Mouse (Mus musculus): Measurements from ENCODE around the gene Mgll. TPM values are rescaled to one million over a fixed set of nuclear protein-coding genes. Genes with fewer than 3 reads are reported as not detected.
A peak's percentile ranks its signal among the peaks of the same experiment; 100 is the strongest.

Mgll gene
- polyA plus RNA-seq, 1 experiment = not detected

- Histone ChIP-seq H3K4me3 (ENCODE audit: insufficient read depth, low read depth, low read length) (no peak overlapping the region), H3K4me1 (ENCODE audit: control insufficient read depth, insufficient read depth, low read length) (peaks cover 43% of the 10 kb centered on the region), H3K27ac (ENCODE audit: insufficient read depth, low read depth, low read length) (0 out of 2 replicates have a peak overlapping the region, but pooled peaks have one; percentile 6)
- 58% methylated on average over 16 of the region's 16 CpGs for WGBS
- TF ChIP-seq POLR2A (IDR thresholded peaks at IDR 0.05; ENCODE audit: insufficient read depth, low read depth, low read length) = no peak
- TF ChIP-seq CTCF (IDR thresholded peaks at IDR 0.05; ENCODE audit: insufficient read depth, low read depth, low read length) = no peak
These were observed 12.7 kb downstream of the Mgll start for GRCm38 (mm10) chr6:88736741-88737508.

GRCm38 (mm10) chr6:88737509-88737888 lies 13.3 kb downstream of the Mgll start:
- WGBS = 76% methylated on average over 6 of the region's 6 CpGs
- H3K27ac ChIP-seq (ENCODE audit: insufficient read depth, low read depth, low read length) = no peak overlapping the region
- TF ChIP-seq POLR2A (IDR thresholded peaks at IDR 0.05; ENCODE audit: insufficient read depth, low read depth, low read length) (no peak), CTCF (IDR thresholded peaks at IDR 0.05; ENCODE audit: insufficient read depth, low read depth, low read length) (no peak)

GRCm38 (mm10) chr6:88741041-88741440 lies 16.8 kb downstream of the Mgll start:
- Histone ChIP-seq H3K27ac (ENCODE audit: insufficient read depth, low read depth, low read length) (peak overlapping the region; percentile 36), H3K4me1 (ENCODE audit: control insufficient read depth, insufficient read depth, low read length) (peaks cover 50% of the 10 kb centered on the region), H3K4me3 (ENCODE audit: insufficient read depth, low read depth, low read length) (no peak overlapping the region)
- TF ChIP-seq CTCF (IDR thresholded peaks at IDR 0.05; ENCODE audit: insufficient read depth, low read depth, low read length) (no peak), POLR2A (IDR thresholded peaks at IDR 0.05; ENCODE audit: insufficient read depth, low read depth, low read length) (no peak)
- WGBS = 75% methylated on average over 3 of the region's 3 CpGs

More at GRCm38 (mm10) chr6:88737509-88737888, 13.3 kb downstream of the Mgll start:
- H3K4me1 ChIP-seq (ENCODE audit: control insufficient read depth, insufficient read depth, low read length) = peaks cover 43% of the 10 kb centered on the region
- no peak overlapping the region for H3K4me3 ChIP-seq (ENCODE audit: insufficient read depth, low read depth, low read length)

- Histone ChIP-seq H3K4me1 (ENCODE audit: control insufficient read depth, insufficient read depth, low read length) (peaks cover 47% of the 10 kb centered on the region), H3K4me3 (ENCODE audit: insufficient read depth, low read depth, low read length) (no peak overlapping the region), H3K27ac (ENCODE audit: insufficient read depth, low read depth, low read length) (peak overlapping the region; percentile 36)
- WGBS = 39% methylated on average over 3 of the region's 3 CpGs
- no peak for TF ChIP-seq CTCF (IDR thresholded peaks at IDR 0.05; ENCODE audit: insufficient read depth, low read depth, low read length)
- no peak for TF ChIP-seq POLR2A (IDR thresholded peaks at IDR 0.05; ENCODE audit: insufficient read depth, low read depth, low read length)
These were observed 17.6 kb downstream of the Mgll start for GRCm38 (mm10) chr6:88741791-88742190.

- no peak overlapping the region for H3K4me3 ChIP-seq (ENCODE audit: insufficient read depth, low read depth, low read length)
- WGBS = 46% methylated on average over 9 of the region's 9 CpGs
- H3K27ac ChIP-seq (ENCODE audit: insufficient read depth, low read depth, low read length) = peak overlapping the region; percentile 36
- H3K4me1 ChIP-seq (ENCODE audit: control insufficient read depth, insufficient read depth, low read length) = peaks cover 43% of the 10 kb centered on the region
- TF ChIP-seq CTCF (IDR thresholded peaks at IDR 0.05; ENCODE audit: insufficient read depth, low read depth, low read length) = no peak
- TF ChIP-seq POLR2A (IDR thresholded peaks at IDR 0.05; ENCODE audit: insufficient read depth, low read depth, low read length) = no peak
These were observed 18.2 kb downstream of the Mgll start for GRCm38 (mm10) chr6:88742286-88743011.

- H3K27ac ChIP-seq (ENCODE audit: insufficient read depth, low read depth, low read length) = peak overlapping the region; percentile 8; the same call in 1 of the 2 replicates
- TF ChIP-seq POLR2A (IDR thresholded peaks at IDR 0.05; ENCODE audit: insufficient read depth, low read depth, low read length) (no peak), CTCF (IDR thresholded peaks at IDR 0.05; ENCODE audit: insufficient read depth, low read depth, low read length) (no peak)
- 48% methylated on average over 14 of the region's 14 CpGs for WGBS
These were observed 19.5 kb downstream of the Mgll start for GRCm38 (mm10) chr6:88743601-88744291.

GRCm38 (mm10) chr6:88745027-88745426 lies 20.8 kb downstream of the Mgll start:
- H3K4me1 ChIP-seq (ENCODE audit: control insufficient read depth, insufficient read depth, low read length) = peaks cover 37% of the 10 kb centered on the region
- 93% methylated on average over 10 of the region's 10 CpGs for WGBS
- H3K4me3 ChIP-seq (ENCODE audit: insufficient read depth, low read depth, low read length) = no peak overlapping the region
- TF ChIP-seq POLR2A (IDR thresholded peaks at IDR 0.05; ENCODE audit: insufficient read depth, low read depth, low read length) (no peak), CTCF (IDR thresholded peaks at IDR 0.05; ENCODE audit: insufficient read depth, low read depth, low read length) (no peak)
- H3K27ac ChIP-seq (ENCODE audit: insufficient read depth, low read depth, low read length) = no peak overlapping the region

More at GRCm38 (mm10) chr6:88743601-88744291, 19.5 kb downstream of the Mgll start:
- Histone ChIP-seq H3K4me1 (ENCODE audit: control insufficient read depth, insufficient read depth, low read length) (peaks cover 39% of the 10 kb centered on the region), H3K4me3 (ENCODE audit: insufficient read depth, low read depth, low read length) (no peak overlapping the region)

GRCm38 (mm10) chr6:88746271-88746670 lies 22.1 kb downstream of the Mgll start:
- TF ChIP-seq CTCF (IDR thresholded peaks at IDR 0.05; ENCODE audit: insufficient read depth, low read depth, low read length) = no peak
- TF ChIP-seq POLR2A (IDR thresholded peaks at IDR 0.05; ENCODE audit: insufficient read depth, low read depth, low read length) = no peak
- H3K4me3 ChIP-seq (ENCODE audit: insufficient read depth, low read depth, low read length) = no peak overlapping the region
- WGBS = 87% methylated on average over 8 of the region's 8 CpGs
- peaks cover 31% of the 10 kb centered on the region for H3K4me1 ChIP-seq (ENCODE audit: control insufficient read depth, insufficient read depth, low read length)
- H3K27ac ChIP-seq (ENCODE audit: insufficient read depth, low read depth, low read length) = no peak overlapping the region

All from olfactory bulb, adult 2 months (tissue).